Mouse (Mus musculus): Measurements from ENCODE around the gene Kcnb1. TPM values are rescaled to one million over a fixed set of nuclear protein-coding genes. Genes with fewer than 3 reads are reported as not detected.

The Kcnb1 gene
- polyA plus RNA-seq, 1 experiment: 0.45 TPM

DNA sequence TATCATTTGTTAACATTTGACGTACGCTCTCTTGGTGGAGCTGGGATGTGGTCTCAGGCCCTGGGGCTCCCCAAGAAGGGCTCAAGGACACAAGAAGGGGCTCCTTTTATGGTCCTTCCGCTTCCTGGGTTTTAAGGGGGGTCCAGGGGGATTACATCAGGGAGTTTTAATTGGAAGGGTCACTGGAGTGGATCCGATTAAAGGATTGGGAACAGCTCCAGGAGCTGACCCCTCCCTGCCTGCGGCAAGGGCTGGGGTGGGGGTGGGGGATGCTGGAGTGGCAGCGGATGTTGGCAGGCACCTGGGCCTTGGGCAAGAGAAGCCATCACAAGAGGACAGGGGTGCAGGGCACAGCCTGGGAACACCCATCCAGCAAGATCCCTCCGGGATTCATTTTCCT is 77.7 kb downstream of the Kcnb1 start:
- whole genome bisulfite sequencing: 70% methylated on average over 7 of the region's 7 CpGs
- H3K27ac ChIP-seq (ENCODE audit: control insufficient read depth, insufficient read depth, low read depth, low read length, poor library complexity): no peak overlapping the region
- no peak for TF ChIP-seq POLR2A (IDR thresholded peaks at IDR 0.05; ENCODE audit: borderline replicate concordance, control insufficient read depth, low read depth, low read length)
- no peak for TF ChIP-seq CTCF (IDR thresholded peaks at IDR 0.05; ENCODE audit: control insufficient read depth, insufficient read depth, low read length)
- no peaks in the 10 kb centered on the region for H3K4me1 ChIP-seq (ENCODE audit: control insufficient read depth, insufficient read depth, low read length)
- H3K4me3 ChIP-seq (replicated peaks; ENCODE audit: control insufficient read depth, low read depth, low read length): no peak overlapping the region

DNA sequence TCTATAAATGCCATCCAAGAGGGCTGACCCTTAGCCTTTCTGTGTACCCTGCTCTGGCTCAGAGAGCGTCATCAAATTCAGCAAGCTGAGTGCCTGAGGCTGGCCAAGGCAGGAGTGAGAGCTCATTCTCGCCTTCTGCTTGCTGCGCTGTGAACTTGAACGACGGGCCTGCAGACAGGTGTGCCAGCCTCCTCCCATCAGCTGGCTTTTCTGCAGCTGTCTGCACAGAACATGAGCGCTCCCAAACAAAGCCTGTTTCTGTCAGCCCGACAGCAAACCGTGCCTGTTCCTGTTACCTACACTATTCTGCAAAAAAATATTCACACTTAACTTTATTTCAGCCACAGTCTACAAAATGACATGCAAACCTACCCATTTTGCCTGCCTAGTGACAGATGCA is 80.4 kb downstream of the Kcnb1 start:
- WGBS: 79% methylated on average over 8 of the region's 8 CpGs
- Histone ChIP-seq H3K4me1 (ENCODE audit: control insufficient read depth, insufficient read depth, low read length) (no peaks in the 10 kb centered on the region), H3K4me3 (replicated peaks; ENCODE audit: control insufficient read depth, low read depth, low read length) (no peak overlapping the region), H3K27ac (ENCODE audit: control insufficient read depth, insufficient read depth, low read depth, low read length, poor library complexity) (no peak overlapping the region)
- TF ChIP-seq POLR2A (IDR thresholded peaks at IDR 0.05; ENCODE audit: borderline replicate concordance, control insufficient read depth, low read depth, low read length) (no peak), CTCF (IDR thresholded peaks at IDR 0.05; ENCODE audit: control insufficient read depth, insufficient read depth, low read length) (no peak)

DNA sequence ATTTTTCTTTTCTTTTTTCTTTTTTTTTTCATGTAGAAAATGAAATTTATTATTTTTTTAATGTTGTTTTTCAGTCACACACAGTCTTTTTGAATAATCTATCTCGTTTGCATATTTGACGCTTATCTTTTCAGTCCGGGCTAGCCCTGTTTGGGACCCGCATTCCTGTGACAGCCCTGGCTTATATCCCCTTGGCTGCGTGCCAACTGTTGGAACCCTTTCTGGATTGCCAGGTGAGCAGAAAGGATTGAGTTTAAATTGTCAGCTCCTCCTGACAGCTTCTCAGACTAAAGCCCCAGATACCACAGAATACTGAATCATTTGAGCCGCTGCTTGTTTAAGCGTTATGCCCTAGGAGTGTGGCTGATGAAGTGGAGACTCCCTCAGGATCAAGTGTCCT is 86.4 kb downstream of the Kcnb1 start:
- WGBS: 87% methylated on average over 7 of the region's 7 CpGs
- H3K27ac ChIP-seq (ENCODE audit: control insufficient read depth, insufficient read depth, low read depth, low read length, poor library complexity): no peak overlapping the region
- no peak overlapping the region for H3K4me3 ChIP-seq (replicated peaks; ENCODE audit: control insufficient read depth, low read depth, low read length)
- no peak for TF ChIP-seq POLR2A (IDR thresholded peaks at IDR 0.05; ENCODE audit: borderline replicate concordance, control insufficient read depth, low read depth, low read length)
- TF ChIP-seq CTCF (IDR thresholded peaks at IDR 0.05; ENCODE audit: control insufficient read depth, insufficient read depth, low read length): no peak
- no peaks in the 10 kb centered on the region; the same call in 1 of the 2 replicates for H3K4me1 ChIP-seq (ENCODE audit: control insufficient read depth, insufficient read depth, low read length)

DNA sequence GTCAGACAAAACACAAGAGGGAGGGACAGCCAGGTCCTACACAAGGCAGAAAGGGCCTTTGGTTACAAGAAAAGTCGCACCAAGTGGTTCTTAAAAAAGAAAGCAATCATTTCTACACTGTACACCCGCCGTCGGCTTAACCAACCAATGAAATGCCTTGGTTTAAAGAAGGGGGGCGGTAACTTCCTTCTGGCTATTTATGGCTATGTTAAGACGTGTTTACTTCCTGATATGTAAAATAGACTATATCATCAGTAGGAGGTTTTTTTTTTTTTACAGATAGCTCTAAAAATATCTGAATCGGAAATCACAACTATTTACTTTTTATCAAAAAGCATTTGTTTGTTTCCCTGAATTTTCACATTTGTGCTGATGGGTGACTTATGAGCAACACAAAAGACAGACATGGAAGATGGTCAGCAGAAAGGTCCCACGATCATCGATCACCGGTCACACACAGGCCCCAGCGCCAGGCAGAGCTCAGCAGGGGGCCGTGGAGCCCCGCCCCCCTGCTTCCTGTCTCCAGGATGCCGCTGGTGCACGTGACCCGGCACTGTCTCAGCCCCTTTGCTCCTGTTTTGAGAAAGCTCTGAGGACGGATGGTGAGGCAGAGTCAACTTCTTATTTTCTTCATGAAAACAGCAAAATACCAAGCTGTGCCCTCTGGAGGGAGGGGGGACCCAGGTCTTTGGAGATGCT is 88.1 kb downstream of the Kcnb1 start:
- TF ChIP-seq POLR2A (IDR thresholded peaks at IDR 0.05; ENCODE audit: borderline replicate concordance, control insufficient read depth, low read depth, low read length) (no peak), CTCF (IDR thresholded peaks at IDR 0.05; ENCODE audit: control insufficient read depth, insufficient read depth, low read length) (no peak)
- Histone ChIP-seq H3K4me3 (replicated peaks; ENCODE audit: control insufficient read depth, low read depth, low read length) (peak overlapping the region; percentile 49), H3K4me1 (ENCODE audit: control insufficient read depth, insufficient read depth, low read length) (no peaks in the 10 kb centered on the region; the same call in 1 of the 2 replicates), H3K27ac (ENCODE audit: control insufficient read depth, insufficient read depth, low read depth, low read length, poor library complexity) (peak overlapping the region; percentile 23; the same call in 1 of the 2 replicates)
- 8% methylated on average over 17 of the region's 17 CpGs for WGBS

DNA sequence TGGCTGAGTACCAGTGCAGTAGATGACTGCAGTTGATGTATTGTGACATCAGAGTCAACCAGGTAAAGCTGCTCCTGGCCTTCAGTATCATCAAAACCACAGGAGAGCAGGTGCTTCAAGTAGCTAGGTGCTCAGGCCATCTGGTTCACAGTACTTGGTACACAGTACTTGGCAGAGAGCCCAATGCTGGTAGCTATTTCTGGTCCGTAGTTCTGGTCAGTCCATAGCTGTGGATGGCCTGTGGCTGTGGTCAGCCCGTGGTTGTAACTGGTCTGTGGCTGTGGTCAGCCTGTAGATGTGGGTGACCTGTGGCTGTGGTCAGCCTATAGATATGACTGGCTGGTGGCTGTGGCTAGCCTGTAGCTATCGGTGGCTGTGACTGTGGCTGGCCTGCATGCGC is 95.3 kb downstream of the Kcnb1 start:
- Histone ChIP-seq H3K27ac (ENCODE audit: control insufficient read depth, insufficient read depth, low read depth, low read length, poor library complexity) (no peak overlapping the region), H3K4me1 (ENCODE audit: control insufficient read depth, insufficient read depth, low read length) (peaks cover 3% of the 10 kb centered on the region; the same call in 1 of the 2 replicates), H3K4me3 (replicated peaks; ENCODE audit: control insufficient read depth, low read depth, low read length) (no peak overlapping the region)
- WGBS: 62% methylated on average over 4 of the region's 4 CpGs
- TF ChIP-seq POLR2A (IDR thresholded peaks at IDR 0.05; ENCODE audit: borderline replicate concordance, control insufficient read depth, low read depth, low read length) (no peak), CTCF (IDR thresholded peaks at IDR 0.05; ENCODE audit: control insufficient read depth, insufficient read depth, low read length) (no peak)

DNA sequence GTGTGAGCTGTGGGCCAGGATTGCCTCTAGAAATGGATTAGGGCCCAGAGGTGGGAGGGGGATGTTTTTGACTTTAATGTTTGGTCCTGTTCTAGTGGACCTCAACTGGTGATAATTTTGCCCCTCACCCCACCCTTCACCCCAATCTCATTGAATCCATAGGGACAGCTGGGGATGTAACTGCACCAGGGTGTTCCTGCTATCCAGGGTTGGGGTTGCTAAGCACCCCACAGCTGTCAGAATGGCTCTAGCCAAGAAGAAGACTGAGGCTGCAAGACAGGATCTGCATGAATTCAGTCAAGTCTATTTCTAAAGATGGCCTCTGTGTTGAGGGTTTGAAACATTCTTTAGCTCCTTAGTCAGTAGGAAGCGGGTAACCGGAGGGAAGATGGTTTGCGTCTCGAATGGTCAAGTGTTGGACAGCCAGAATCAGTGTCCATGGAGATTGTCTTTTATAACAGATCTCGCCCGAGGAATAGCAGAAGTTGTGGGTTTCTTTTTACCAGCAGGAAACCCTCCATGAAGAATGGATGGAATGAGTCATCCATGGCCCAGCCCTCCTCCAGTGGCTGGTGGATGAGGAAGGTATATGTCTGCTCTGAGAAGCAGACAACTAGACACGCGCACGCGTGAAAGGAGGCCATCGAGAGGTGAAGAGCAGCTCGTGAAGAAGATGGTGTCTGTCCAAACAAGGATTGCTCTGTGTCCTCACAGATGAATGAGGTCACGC is 96.6 kb downstream of the Kcnb1 start:
- Histone ChIP-seq H3K4me1 (ENCODE audit: control insufficient read depth, insufficient read depth, low read length) (peaks cover 3% of the 10 kb centered on the region; the same call in 1 of the 2 replicates), H3K27ac (ENCODE audit: control insufficient read depth, insufficient read depth, low read depth, low read length, poor library complexity) (no peak overlapping the region), H3K4me3 (replicated peaks; ENCODE audit: control insufficient read depth, low read depth, low read length) (no peak overlapping the region)
- 10% methylated on average over 13 of the region's 13 CpGs for WGBS
- no peak for TF ChIP-seq POLR2A (IDR thresholded peaks at IDR 0.05; ENCODE audit: borderline replicate concordance, control insufficient read depth, low read depth, low read length)
- no peak for TF ChIP-seq CTCF (IDR thresholded peaks at IDR 0.05; ENCODE audit: control insufficient read depth, insufficient read depth, low read length)

DNA sequence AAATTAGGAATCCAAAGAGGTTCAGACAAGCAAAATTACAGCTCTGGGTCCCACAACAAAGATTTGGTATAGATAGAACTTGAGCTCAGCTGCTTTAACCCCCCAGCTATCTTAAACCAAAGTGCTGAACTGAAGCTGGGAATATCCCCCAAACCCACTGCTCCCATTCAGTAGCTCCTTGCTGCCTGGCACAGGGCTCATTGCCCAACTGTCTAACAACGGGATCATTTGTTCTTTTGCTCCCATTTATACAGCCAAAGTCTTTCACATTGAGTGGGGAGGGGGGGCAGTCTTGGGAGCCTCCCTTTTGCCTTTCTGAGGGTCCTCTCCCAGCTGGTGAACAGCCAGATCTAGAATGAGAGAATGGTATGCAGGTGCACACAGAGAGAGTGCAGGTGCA is 99.7 kb downstream of the Kcnb1 start:
- peaks cover 3% of the 10 kb centered on the region; the same call in 1 of the 2 replicates for H3K4me1 ChIP-seq (ENCODE audit: control insufficient read depth, insufficient read depth, low read length)
- TF ChIP-seq CTCF (IDR thresholded peaks at IDR 0.05; ENCODE audit: control insufficient read depth, insufficient read depth, low read length): no peak
- TF ChIP-seq POLR2A (IDR thresholded peaks at IDR 0.05; ENCODE audit: borderline replicate concordance, control insufficient read depth, low read depth, low read length): no peak
- H3K4me3 ChIP-seq (replicated peaks; ENCODE audit: control insufficient read depth, low read depth, low read length): no peak overlapping the region
- no peak overlapping the region for H3K27ac ChIP-seq (ENCODE audit: control insufficient read depth, insufficient read depth, low read depth, low read length, poor library complexity)
- 85% methylated on average over 1 of the region's 1 CpGs for WGBS

DNA sequence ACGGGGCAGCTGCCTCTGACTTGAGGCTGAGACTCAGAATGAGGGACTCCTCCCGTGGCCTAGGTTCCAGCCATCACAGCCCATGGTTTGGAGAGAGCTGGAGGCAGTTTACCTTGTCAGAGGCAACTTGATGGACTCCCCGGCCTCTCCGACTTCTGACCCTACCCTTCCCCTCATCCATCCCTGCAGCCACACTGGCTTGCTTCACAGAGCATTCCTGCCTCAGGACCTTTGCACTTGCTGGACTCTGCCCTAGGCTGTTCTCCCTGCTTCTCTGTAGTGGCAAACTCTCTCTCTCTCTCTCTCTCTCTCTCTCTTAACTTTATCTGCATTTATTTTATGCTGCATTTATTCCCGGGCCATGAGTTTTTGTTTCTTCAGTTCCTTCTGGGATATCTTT is 103.1 kb downstream of the Kcnb1 start:
- 86% methylated on average over 5 of the region's 5 CpGs for WGBS
- Histone ChIP-seq H3K27ac (ENCODE audit: control insufficient read depth, insufficient read depth, low read depth, low read length, poor library complexity) (no peak overlapping the region), H3K4me1 (ENCODE audit: control insufficient read depth, insufficient read depth, low read length) (peaks cover 4% of the 10 kb centered on the region), H3K4me3 (replicated peaks; ENCODE audit: control insufficient read depth, low read depth, low read length) (no peak overlapping the region)
- TF ChIP-seq POLR2A (IDR thresholded peaks at IDR 0.05; ENCODE audit: borderline replicate concordance, control insufficient read depth, low read depth, low read length): no peak
- TF ChIP-seq CTCF (IDR thresholded peaks at IDR 0.05; ENCODE audit: control insufficient read depth, insufficient read depth, low read length): no peak
